Mouse (Mus musculus): Measurements from ENCODE around the gene Mob1a. TPM values are rescaled to one million over a fixed set of nuclear protein-coding genes. Genes with fewer than 3 reads are reported as not detected.

Gene Mob1a
- 71.2 and 74.7 TPM in 2 replicates for total RNA-seq (2012; rRNA removed)
- polyA plus RNA-seq (2012; ENCODE audit: insufficient read depth in 1 of 2, insufficient read length in 2 of 2, low read depth in 1 of 2, low replicate concordance in 2 of 2, missing spikeins in 1 of 2), result 100 to 1,000 TPM in 1 of 2 experiments, 10 to 100 TPM in 1; 57.0 to 120 TPM

GRCm38 (mm10) chr6:83325525-83326393 is at the start of gene Mob1a, which contains the start of gene Mthfd2:
Mob1a (plus strand) TSS chr6:83326016.
Mthfd2 (minus strand) TSS chr6:83325908.
- DNase-seq (ENCODE audit: low read depth, low spot score), result peak; percentile 98
- peaks cover 9 to 13% of the 10 kb centered on the region in 2 experiments for H3K4me1 ChIP-seq (ENCODE audit: control insufficient read depth in 1 of 2, insufficient read depth in 2 of 2, low read length in 2 of 2)
- H3K36me3 ChIP-seq (ENCODE audit: control insufficient read depth in 1 of 2, insufficient read depth in 2 of 2, low read length in 2 of 2), result peaks cover 11 to 32% of the 10 kb centered on the region in 2 experiments
- no peaks in the 10 kb centered on the region for H3K27me3 ChIP-seq (ENCODE audit: control insufficient read depth in 1 of 2, insufficient read depth in 2 of 2, low read length in 2 of 2)
- TF ChIP-seq UBTF (IDR thresholded peaks at IDR 0.05; ENCODE audit: borderline replicate concordance, insufficient read depth, low read depth, low read length) (0 out of 2 replicates have a peak, but pooled peaks have one; percentile 50), MYB (IDR thresholded peaks at IDR 0.05; ENCODE audit: low read depth, low read length) (no peak), BHLHE40 (IDR thresholded peaks at IDR 0.05; ENCODE audit: borderline replicate concordance, low read depth, low read length) (no peak), SIN3A (IDR thresholded peaks at IDR 0.05; ENCODE audit: low read length) (peak; percentile 92), EP300 (IDR thresholded peaks at IDR 0.05; ENCODE audit: low read depth in 1 of 2, low read length in 2 of 2) (no peak), ZMIZ1 (IDR thresholded peaks at IDR 0.05; ENCODE audit: low read depth, low read length) (peak; percentile 93), ZKSCAN1 (IDR thresholded peaks at IDR 0.05; ENCODE audit: low read depth, low read length) (no peak), KAT2A (conservative IDR thresholded peaks at IDR 0.05; ENCODE audit: low read depth, low read length) (no peak; the same call in 1 of the 2 replicates), CHD2 (IDR thresholded peaks at IDR 0.05; ENCODE audit: low read length) (peak; percentile 100), MYC (IDR thresholded peaks at IDR 0.05; ENCODE audit: low read depth, low read length) (no peak; the same call in 1 of the 2 replicates), JUND (IDR thresholded peaks at IDR 0.05; ENCODE audit: low read depth, low read length) (no peak), CHD1 (IDR thresholded peaks at IDR 0.05; ENCODE audit: low read depth, low read length) (no peak), ZNF384 (IDR thresholded peaks at IDR 0.05; ENCODE audit: low read depth, low read length) (peak; percentile 65), MAZ (IDR thresholded peaks at IDR 0.05; ENCODE audit: low read depth, low read length) (0 out of 2 replicates have a peak, but pooled peaks have one; percentile 32), TAL1 (IDR thresholded peaks at IDR 0.05; ENCODE audit: low read length) (no peak), GABPA (IDR thresholded peaks at IDR 0.05; ENCODE audit: low read depth, low read length) (no peak), ELF1 (IDR thresholded peaks at IDR 0.05; ENCODE audit: low read depth, low read length) (peak; percentile 93), GATA1 (IDR thresholded peaks at IDR 0.05; ENCODE audit: low read depth, low read length) (no peak), POLR2A (IDR thresholded peaks at IDR 0.05; ENCODE audit: control insufficient read depth in 1 of 2, insufficient read depth in 1 of 2, low read depth in 1 of 2, low read length in 2 of 2, poor library complexity in 1 of 2) (peak; percentile 97 to 99), USF1 (IDR thresholded peaks at IDR 0.05; ENCODE audit: low read depth, low read length) (peak; percentile 44; the same call in 1 of the 2 replicates), NRF1 (IDR thresholded peaks at IDR 0.05; ENCODE audit: insufficient read depth, low read depth, low read length, poor library complexity, severe bottlenecking) (peak; percentile 48; the same call in 1 of the 2 replicates), POLR2AphosphoS5 (IDR thresholded peaks at IDR 0.05; ENCODE audit: borderline replicate concordance, low read depth, low read length) (no peak), RCOR1 (IDR thresholded peaks at IDR 0.05; ENCODE audit: low read depth, low read length) (no peak), RAD21 (IDR thresholded peaks at IDR 0.05; ENCODE audit: low read depth, low read length) (no peak), SMC3 (IDR thresholded peaks at IDR 0.05; ENCODE audit: low read depth, low read length) (no peak), TBP (IDR thresholded peaks at IDR 0.05; ENCODE audit: low read depth, low read length) (peak; percentile 83), MAFK (IDR thresholded peaks at IDR 0.05; ENCODE audit: borderline replicate concordance, low read depth, low read length) (no peak), MXI1 (IDR thresholded peaks at IDR 0.05; ENCODE audit: low read depth, low read length) (peak; percentile 93), TCF12 (IDR thresholded peaks at IDR 0.05; ENCODE audit: low read depth, low read length) (peak; percentile 60; the same call in 1 of the 2 replicates), ZC3H11A (IDR thresholded peaks at IDR 0.05; ENCODE audit: low read depth, low read length) (no peak), MAX (IDR thresholded peaks at IDR 0.05; ENCODE audit: low read length) (peak; percentile 81), HCFC1 (IDR thresholded peaks at IDR 0.05; ENCODE audit: low read depth, low read length) (peak; percentile 88), POLR2AphosphoS2 (IDR thresholded peaks at IDR 0.05; ENCODE audit: low read length) (peak; percentile 96), ETS1 (IDR thresholded peaks at IDR 0.05; ENCODE audit: low read depth, low read length) (peak; percentile 30; the same call in 1 of the 2 replicates), NELFE (IDR thresholded peaks at IDR 0.05; ENCODE audit: low read depth, low read length) (peak; percentile 99)
- H3K9me3 ChIP-seq (replicated peaks; ENCODE audit: insufficient read depth, low read length), result no peaks in the 10 kb centered on the region
- H3K9ac ChIP-seq (ENCODE audit: control insufficient read depth, low read depth, low read length, poor library complexity, severe bottlenecking), result peak within 1 kb of the TSS; percentile 94
- H3K79me2 ChIP-seq (ENCODE audit: control insufficient read depth, insufficient read depth, low read length, poor library complexity), result peaks cover 34% of the 10 kb centered on the region
- peak within 1 kb of the TSS; percentile 86 for H3K27ac ChIP-seq (ENCODE audit: control insufficient read depth, low read depth, low read length)
- H3K4me3 ChIP-seq (ENCODE audit: control insufficient read depth in 1 of 2, insufficient read depth in 1 of 2, low read depth in 2 of 2, low read length in 2 of 2), result peak within 1 kb of the TSS; percentile 66 to 90

All from MEL (cell line).